Mouse (Mus musculus) bone marrow, adult 2 months (tissue): Measurements from ENCODE around the gene Traf4.

ENCODE experiments used
- CTCF ChIP-seq: fragments of 200-500 bp; IDR thresholded peaks from 2 replicates; pipeline ENCODE4 v1.5.1; 2011; ENCODE audit warnings: low read length, control low read depth; ENCODE audit not compliant: control insufficient read depth, insufficient read depth
- POLR2A ChIP-seq: fragments of 200-500 bp; IDR thresholded peaks from 2 replicates; pipeline ENCODE4 v1.6.1; 2011; ENCODE audit warnings: low read depth, mild to moderate bottlenecking, control low read depth, low read length, borderline replicate concordance; ENCODE audit not compliant: control insufficient read depth

DNA sequence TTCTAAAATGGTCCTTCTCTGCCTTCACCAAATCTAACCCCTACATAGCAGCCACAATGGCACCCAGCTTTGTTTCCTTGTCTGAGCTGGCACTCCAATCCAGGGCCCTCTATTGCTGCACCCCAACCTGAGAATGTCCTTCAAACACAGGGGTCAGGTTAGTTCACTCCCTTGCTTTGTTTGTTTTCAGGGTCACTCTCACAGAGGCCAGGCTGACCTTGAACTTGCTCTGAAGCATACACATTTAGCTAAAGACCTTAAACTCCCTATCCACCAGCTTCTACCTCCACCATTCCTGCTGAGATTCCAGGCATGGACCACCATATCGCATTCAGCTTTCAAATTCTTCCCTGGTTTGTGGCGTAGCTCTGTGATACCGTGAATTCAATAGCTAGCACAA is 9.1 kb upstream of the Traf4 start:
- TF ChIP-seq CTCF (no peak), POLR2A (no peak)
